Mouse (Mus musculus): ENCODE data around the gene Ormdl3. TPM values are rescaled to one million over a fixed set of nuclear protein-coding genes. Genes with fewer than 3 reads are reported as not detected.

Ormdl3 gene
- total RNA-seq, 1 experiment, result 45.4 TPM

- no peak for DNase-seq (ENCODE audit: low read depth, low spot score)
Observed at GRCm38 (mm10) chr11:98553966-98554365, 33.2 kb downstream of the Ormdl3 start.

GRCm38 (mm10) chr11:98550975-98551828, 36.0 kb downstream of the Ormdl3 start, which contains the start of gene Zpbp2:
TSS of gene Zpbp2 (plus strand) at chr11:98551097.
- Histone ChIP-seq H3K9ac (ENCODE audit: insufficient read depth, low read depth, low read length, poor library complexity, severe bottlenecking) (peak within 1 kb of the TSS; percentile 94), H3K27ac (ENCODE audit: insufficient read depth, low read depth, low read length, poor library complexity, severe bottlenecking) (peak within 1 kb of the TSS; percentile 56; the same call in 1 of the 2 replicates), H3K4me1 (ENCODE audit: control insufficient read depth in 2 of 2, insufficient read depth in 2 of 2, low read length in 2 of 2, poor library complexity in 1 of 2) (peaks cover 0 to 4% of the 10 kb centered on the region in 2 experiments; a peak in 1 of 4 replicates), H3K9me3 (ENCODE audit: control insufficient read depth, insufficient read depth, low read depth, low read length) (no peaks in the 10 kb centered on the region), H3K36me3 (ENCODE audit: control insufficient read depth, insufficient read depth, low read length, poor library complexity, severe bottlenecking) (no peaks in the 10 kb centered on the region), H3K4me3 (ENCODE audit: insufficient read depth in 1 of 2, low read depth in 1 of 2, low read length in 2 of 2, poor library complexity in 1 of 2, severe bottlenecking in 1 of 2) (peak within 1 kb of the TSS; percentile 94 to 96)
- in situ Hi-C loops (cut with MboI; ENCODE audit: low sequenced_read_pairs in 2 of 2, unreplicated experiment in 2 of 2), result no loop called here
- DNase-seq (ENCODE audit: low read depth, low spot score), result peak; percentile 87
- no peak for TF ChIP-seq CHD2 (IDR thresholded peaks at IDR 0.05; ENCODE audit: low read depth, low read length)
- TF ChIP-seq ZNF384 (IDR thresholded peaks at IDR 0.05; ENCODE audit: low read depth, low read length), result no peak
- 0 out of 2 replicates have a peak, but pooled peaks have one; percentile 40 for TF ChIP-seq HCFC1 (IDR thresholded peaks at IDR 0.05; ENCODE audit: borderline replicate concordance, insufficient read depth, low read length)

More at GRCm38 (mm10) chr11:98553966-98554365, 33.2 kb downstream of the Ormdl3 start:
- Histone ChIP-seq H3K36me3 (ENCODE audit: control insufficient read depth, insufficient read depth, low read length, poor library complexity, severe bottlenecking) (no peaks in the 10 kb centered on the region), H3K4me1 (ENCODE audit: control insufficient read depth in 2 of 2, insufficient read depth in 2 of 2, low read length in 2 of 2, poor library complexity in 1 of 2) (peaks cover 0 to 4% of the 10 kb centered on the region in 2 experiments; a peak in 1 of 4 replicates), H3K9me3 (ENCODE audit: control insufficient read depth, insufficient read depth, low read depth, low read length) (no peaks in the 10 kb centered on the region), H3K27ac (ENCODE audit: insufficient read depth, low read depth, low read length, poor library complexity, severe bottlenecking) (no peak overlapping the region), H3K4me3 (ENCODE audit: insufficient read depth in 1 of 2, low read depth in 1 of 2, low read length in 2 of 2, poor library complexity in 1 of 2, severe bottlenecking in 1 of 2) (no peak overlapping the region), H3K9ac (ENCODE audit: insufficient read depth, low read depth, low read length, poor library complexity, severe bottlenecking) (no peak overlapping the region)
- TF ChIP-seq HCFC1 (IDR thresholded peaks at IDR 0.05; ENCODE audit: borderline replicate concordance, insufficient read depth, low read length), result no peak
- in situ Hi-C loops (cut with MboI; ENCODE audit: low sequenced_read_pairs in 2 of 2, unreplicated experiment in 2 of 2), result no loop called here

- Histone ChIP-seq H3K4me1 (ENCODE audit: control insufficient read depth in 2 of 2, insufficient read depth in 2 of 2, low read length in 2 of 2, poor library complexity in 1 of 2) (peaks cover 0 to 4% of the 10 kb centered on the region in 2 experiments; a peak in 1 of 4 replicates), H3K36me3 (ENCODE audit: control insufficient read depth, insufficient read depth, low read length, poor library complexity, severe bottlenecking) (no peaks in the 10 kb centered on the region), H3K4me3 (ENCODE audit: insufficient read depth in 1 of 2, low read depth in 1 of 2, low read length in 2 of 2, poor library complexity in 1 of 2, severe bottlenecking in 1 of 2) (peak overlapping the region; percentile 25 to 94; a peak in 3 of 4 replicates), H3K9ac (ENCODE audit: insufficient read depth, low read depth, low read length, poor library complexity, severe bottlenecking) (peak overlapping the region; percentile 70), H3K9me3 (ENCODE audit: control insufficient read depth, insufficient read depth, low read depth, low read length) (no peaks in the 10 kb centered on the region), H3K27ac (ENCODE audit: insufficient read depth, low read depth, low read length, poor library complexity, severe bottlenecking) (no peak overlapping the region)
- TF ChIP-seq MAFK (IDR thresholded peaks at IDR 0.05; ENCODE audit: insufficient read depth, low read depth, low read length) (no peak), ZC3H11A (IDR thresholded peaks at IDR 0.05; ENCODE audit: borderline replicate concordance, low read depth, low read length) (no peak), HCFC1 (IDR thresholded peaks at IDR 0.05; ENCODE audit: borderline replicate concordance, insufficient read depth, low read length) (no peak), CHD2 (IDR thresholded peaks at IDR 0.05; ENCODE audit: low read depth, low read length) (no peak), ZNF384 (IDR thresholded peaks at IDR 0.05; ENCODE audit: low read depth, low read length) (no peak)
- in situ Hi-C loops (cut with MboI; ENCODE audit: low sequenced_read_pairs in 2 of 2, unreplicated experiment in 2 of 2), result no loop called here
- DNase-seq (ENCODE audit: low read depth, low spot score), result no peak
Observed at GRCm38 (mm10) chr11:98550311-98550974, 36.7 kb downstream of the Ormdl3 start.

GRCm38 (mm10) chr11:98549363-98549762, 37.8 kb downstream of the Ormdl3 start:
- no peak overlapping the region for H3K4me3 ChIP-seq (ENCODE audit: insufficient read depth in 1 of 2, low read depth in 1 of 2, low read length in 2 of 2, poor library complexity in 1 of 2, severe bottlenecking in 1 of 2)
- in situ Hi-C loops (cut with MboI; ENCODE audit: low sequenced_read_pairs in 2 of 2, unreplicated experiment in 2 of 2), result no loop called here
- H3K4me1 ChIP-seq (ENCODE audit: control insufficient read depth in 2 of 2, insufficient read depth in 2 of 2, low read length in 2 of 2, poor library complexity in 1 of 2), result peaks cover 0 to 4% of the 10 kb centered on the region in 2 experiments; a peak in 1 of 4 replicates
- no peaks in the 10 kb centered on the region for H3K36me3 ChIP-seq (ENCODE audit: control insufficient read depth, insufficient read depth, low read length, poor library complexity, severe bottlenecking)
- H3K9ac ChIP-seq (ENCODE audit: insufficient read depth, low read depth, low read length, poor library complexity, severe bottlenecking), result no peak overlapping the region
- DNase-seq (ENCODE audit: low read depth, low spot score), result no peak
- no peaks in the 10 kb centered on the region for H3K9me3 ChIP-seq (ENCODE audit: control insufficient read depth, insufficient read depth, low read depth, low read length)
- TF ChIP-seq CHD2 (IDR thresholded peaks at IDR 0.05; ENCODE audit: low read depth, low read length), result no peak
- no peak for TF ChIP-seq ZC3H11A (IDR thresholded peaks at IDR 0.05; ENCODE audit: borderline replicate concordance, low read depth, low read length)
- no peak for TF ChIP-seq MAFK (IDR thresholded peaks at IDR 0.05; ENCODE audit: insufficient read depth, low read depth, low read length)
- TF ChIP-seq ZNF384 (IDR thresholded peaks at IDR 0.05; ENCODE audit: low read depth, low read length), result no peak
- TF ChIP-seq HCFC1 (IDR thresholded peaks at IDR 0.05; ENCODE audit: borderline replicate concordance, insufficient read depth, low read length), result no peak
- H3K27ac ChIP-seq (ENCODE audit: insufficient read depth, low read depth, low read length, poor library complexity, severe bottlenecking), result no peak overlapping the region

Measured in ES-E14 (cell line).